Mouse (Mus musculus) ES-Bruce4 (cell line): Measurements from ENCODE around the gene Uggt2. TPM values are rescaled to one million over a fixed set of nuclear protein-coding genes. Genes with fewer than 3 reads are reported as not detected.

Source experiments
- H3K27ac ChIP-seq: 2 replicates; pipeline ENCODE4 v1.5.1; 2012; ENCODE audit warnings: low read length, inconsistent platforms; ENCODE audit not compliant: insufficient read depth
- H3K27me3 ChIP-seq: 2 replicates; pipeline ENCODE4 v1.6.1; 2012; ENCODE audit warnings: mild to moderate bottlenecking, low read length, inconsistent platforms; ENCODE audit not compliant: control insufficient read depth, poor library complexity, insufficient read depth, severe bottlenecking
- H3K36me3 ChIP-seq: 2 replicates; pipeline ENCODE4 v1.6.1; 2012; ENCODE audit warnings: inconsistent platforms, mild to moderate bottlenecking, low read length, moderate library complexity; ENCODE audit not compliant: control insufficient read depth, poor library complexity, insufficient read depth, severe bottlenecking
- H3K4me1 ChIP-seq: one replicate; pipeline ENCODE4 v1.8.1; 2011; ENCODE audit warnings: low read length; ENCODE audit not compliant: control insufficient read depth, insufficient read depth
- H3K4me3 ChIP-seq: 2 replicates; pipeline ENCODE4 v1.5.1; 2011; ENCODE audit warnings: low read depth, mild to moderate bottlenecking, low read length
- H3K9ac ChIP-seq: 2 replicates; pipeline ENCODE4 v1.6.1; 2012; ENCODE audit warnings: low read depth, mild to moderate bottlenecking, inconsistent platforms; ENCODE audit not compliant: poor library complexity, severe bottlenecking
- H3K9me3 ChIP-seq: replicated peaks from 2 replicates; pipeline ENCODE4 v1.6.1; 2012; ENCODE audit warnings: mild to moderate bottlenecking, low read length, inconsistent platforms; ENCODE audit not compliant: control insufficient read depth, poor library complexity, insufficient read depth, severe bottlenecking
- CTCF ChIP-seq: IDR thresholded peaks from one replicate; pipeline ENCODE4 v1.8.1; 2011; ENCODE audit warnings: low read depth, low read length
- EP300 ChIP-seq: IDR thresholded peaks from 2 replicates; pipeline ENCODE4 v1.6.1; 2011; ENCODE audit warnings: low read depth, low read length; ENCODE audit not compliant: insufficient read depth
- POLR2A ChIP-seq: IDR thresholded peaks from one replicate; pipeline ENCODE4 v1.8.1; 2011; ENCODE audit warnings: low read length; ENCODE audit not compliant: insufficient read depth
- polyA plus RNA-seq: library from polyadenylated mRNA; stranded (reverse); fragments of >200 nt; gene quantifications from 2 replicates; pipeline ENCODE4 v1.2.4, GENCODE M21; 2011; ENCODE audit warnings: low read depth; ENCODE audit not compliant: missing spikeins, insufficient read depth, insufficient read length

Gene Uggt2
- polyA plus RNA-seq, 1 experiment: 47.4 TPM

DNA sequence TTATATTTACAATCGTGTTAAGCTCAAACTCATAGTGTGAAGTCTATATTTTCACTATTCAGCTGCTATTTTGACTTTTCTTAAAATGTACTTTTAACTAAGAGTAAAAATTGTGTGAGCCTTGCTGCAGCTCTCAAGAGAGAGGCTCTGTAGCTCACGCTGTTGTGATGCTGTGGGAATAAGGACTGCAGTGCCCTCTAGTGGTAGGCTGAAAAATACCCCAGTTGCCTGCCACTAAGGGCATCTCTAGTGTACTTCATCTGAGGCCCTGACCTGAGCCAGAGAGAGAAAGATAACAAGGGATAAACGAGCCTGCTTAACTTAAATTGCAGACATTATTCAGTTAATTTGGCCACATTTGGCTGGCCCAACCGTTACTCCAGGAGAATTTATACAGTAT is 72.1 kb downstream of the Uggt2 start:
- H3K4me1 ChIP-seq: no peaks in the 10 kb centered on the region
- H3K9me3 ChIP-seq: no peaks in the 10 kb centered on the region
- H3K9ac ChIP-seq: no peak overlapping the region
- no peak for TF ChIP-seq POLR2A
- no peak for TF ChIP-seq EP300
- TF ChIP-seq CTCF: peak; percentile 52
- H3K4me3 ChIP-seq: no peak overlapping the region
- H3K27me3 ChIP-seq: no peaks in the 10 kb centered on the region; the same call in 1 of the 2 replicates
- peaks cover 3% of the 10 kb centered on the region; the same call in 1 of the 2 replicates for H3K36me3 ChIP-seq
- H3K27ac ChIP-seq: no peak overlapping the region

DNA sequence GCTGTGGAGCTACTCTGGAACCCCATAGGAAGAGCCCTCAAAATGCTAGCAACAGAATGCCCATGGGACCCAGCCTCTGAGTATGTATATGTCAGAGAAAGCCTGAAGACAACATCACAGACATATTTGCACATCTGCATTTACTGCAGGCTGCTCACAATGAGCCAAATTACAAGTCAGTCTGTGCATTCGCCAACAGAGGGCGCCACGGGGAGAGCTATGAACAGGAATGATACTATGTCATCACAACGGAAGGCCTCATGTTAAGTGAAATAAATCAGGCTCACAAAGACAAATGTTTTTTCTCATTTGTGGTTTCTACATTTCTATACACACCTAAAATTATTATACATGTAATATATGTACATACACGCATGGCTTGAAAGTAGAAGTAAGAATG is 73.3 kb downstream of the Uggt2 start:
- Histone ChIP-seq H3K9me3 (no peaks in the 10 kb centered on the region), H3K9ac (no peak overlapping the region), H3K4me1 (no peaks in the 10 kb centered on the region), H3K27me3 (no peaks in the 10 kb centered on the region; the same call in 1 of the 2 replicates), H3K36me3 (peaks cover 3% of the 10 kb centered on the region; the same call in 1 of the 2 replicates), H3K27ac (no peak overlapping the region), H3K4me3 (no peak overlapping the region)
- TF ChIP-seq CTCF (peak; percentile 72), EP300 (no peak)

DNA sequence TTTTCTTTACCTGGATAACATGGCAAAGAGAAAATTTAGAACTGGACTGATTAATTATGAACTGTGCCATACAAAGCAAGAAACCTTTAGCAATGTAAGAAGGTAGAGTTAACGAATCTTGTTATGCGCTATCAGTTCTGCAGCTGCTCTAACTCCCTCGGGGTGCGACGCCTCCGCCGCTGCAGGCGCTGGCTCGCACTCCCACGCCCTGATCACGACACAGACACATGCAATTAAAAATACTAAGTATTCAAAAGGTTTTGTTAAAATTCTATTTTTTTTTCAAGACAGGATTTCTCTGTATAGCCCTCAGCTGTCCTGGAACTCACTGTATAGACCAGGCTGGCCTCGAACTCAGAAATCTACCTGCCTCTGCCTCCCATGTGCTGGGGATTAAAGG is 85.7 kb downstream of the Uggt2 start:
- H3K9me3 ChIP-seq: no peaks in the 10 kb centered on the region
- H3K9ac ChIP-seq: no peak overlapping the region
- no peak overlapping the region for H3K27ac ChIP-seq
- TF ChIP-seq CTCF: no peak
- no peaks in the 10 kb centered on the region for H3K36me3 ChIP-seq
- H3K4me1 ChIP-seq: no peaks in the 10 kb centered on the region
- no peak overlapping the region for H3K4me3 ChIP-seq
- no peaks in the 10 kb centered on the region for H3K27me3 ChIP-seq

DNA sequence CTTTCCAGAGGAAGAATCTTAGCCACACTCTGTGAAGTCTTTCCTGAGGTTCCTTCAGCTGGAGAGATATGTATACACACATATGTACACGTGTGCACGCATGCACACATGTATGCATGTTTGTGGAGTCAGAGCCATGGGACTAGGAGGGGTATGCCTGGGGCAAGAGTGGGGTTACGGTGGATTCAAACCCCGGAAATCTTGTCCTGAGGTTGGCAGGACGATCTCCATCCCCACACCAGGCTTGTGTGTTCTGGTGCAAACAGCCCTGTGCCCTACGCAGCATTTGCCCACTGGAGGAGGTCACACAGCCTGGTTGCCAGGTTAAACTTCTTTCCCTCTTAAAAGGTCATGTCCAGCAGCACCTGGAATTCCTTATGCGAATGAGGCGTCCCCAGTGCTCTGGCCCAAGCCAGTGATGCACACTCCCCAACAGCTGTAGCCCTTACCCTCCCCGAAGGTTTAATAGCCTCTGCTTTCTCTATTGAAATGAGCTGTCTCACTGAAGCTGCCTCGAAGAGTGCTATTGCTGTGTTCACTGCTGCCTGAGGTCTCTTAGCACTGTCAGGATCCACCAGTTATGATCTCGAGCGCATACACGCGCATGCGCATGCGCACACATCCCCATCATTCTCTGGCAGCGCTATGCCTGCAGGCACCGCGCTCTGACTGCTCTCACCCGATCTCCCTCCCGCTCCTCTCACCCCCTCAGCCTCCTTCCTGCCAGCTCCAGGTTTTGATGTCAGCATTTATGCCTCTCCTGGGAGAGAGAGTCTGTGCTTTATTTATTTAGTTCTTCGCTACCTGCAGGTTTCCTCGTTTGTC is 86.4 kb downstream of the Uggt2 start:
- Histone ChIP-seq H3K4me3 (peak overlapping the region; percentile 36), H3K27me3 (no peaks in the 10 kb centered on the region), H3K4me1 (no peaks in the 10 kb centered on the region), H3K36me3 (no peaks in the 10 kb centered on the region), H3K27ac (no peak overlapping the region), H3K9ac (no peak overlapping the region), H3K9me3 (no peaks in the 10 kb centered on the region)
- no peak for TF ChIP-seq CTCF
- no peak for TF ChIP-seq POLR2A
- no peak for TF ChIP-seq EP300

DNA sequence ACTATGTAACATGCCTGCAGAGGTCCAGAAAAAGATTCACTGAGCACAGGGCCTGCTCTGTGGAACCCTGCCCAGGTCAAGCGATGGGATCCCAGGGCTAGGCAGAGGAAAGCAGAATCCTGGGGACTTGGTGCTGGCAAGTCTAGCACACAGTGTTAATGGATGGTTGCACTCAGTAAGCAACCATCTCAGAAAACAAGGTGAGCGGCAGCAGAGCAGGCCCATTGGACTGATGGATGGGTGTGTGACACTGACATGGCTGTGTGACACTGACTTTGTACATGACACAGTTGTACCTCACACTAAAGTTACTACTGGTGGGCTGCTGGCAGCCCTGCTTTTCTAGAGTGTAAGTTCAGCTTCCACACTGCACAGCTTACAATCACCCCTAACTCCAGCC is 89.7 kb downstream of the Uggt2 start:
- no peaks in the 10 kb centered on the region for H3K27me3 ChIP-seq
- no peak for TF ChIP-seq EP300
- TF ChIP-seq POLR2A: no peak
- no peak for TF ChIP-seq CTCF
- no peaks in the 10 kb centered on the region for H3K9me3 ChIP-seq
- no peak overlapping the region for H3K9ac ChIP-seq
- H3K4me3 ChIP-seq: no peak overlapping the region
- H3K36me3 ChIP-seq: no peaks in the 10 kb centered on the region
- H3K27ac ChIP-seq: no peak overlapping the region
- H3K4me1 ChIP-seq: no peaks in the 10 kb centered on the region

DNA sequence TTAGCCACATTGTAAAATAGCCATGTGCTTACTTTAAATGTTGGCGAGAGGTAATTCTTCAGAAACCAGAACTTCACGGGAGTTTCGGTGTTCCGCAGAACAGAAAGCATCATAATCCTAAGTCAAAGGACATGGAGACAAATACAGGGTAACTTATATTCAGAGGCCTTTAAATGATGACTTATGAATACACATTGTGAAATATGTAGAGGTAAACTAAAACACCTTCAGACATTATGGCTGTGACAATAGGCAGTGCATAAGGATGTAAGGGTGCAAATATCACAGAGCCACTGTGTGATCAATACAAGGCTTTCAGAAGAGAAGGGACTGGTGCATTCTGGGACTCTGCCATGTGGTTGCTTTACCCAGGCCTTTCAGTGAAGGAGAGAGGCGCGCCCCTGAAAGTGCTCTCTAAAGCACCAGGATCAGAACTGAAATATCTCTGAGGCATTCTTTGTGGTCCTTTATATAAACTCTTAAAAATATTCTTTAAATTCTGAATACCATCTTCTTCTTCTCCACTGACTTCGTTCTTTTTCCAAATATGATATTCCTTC is 91.1 kb downstream of the Uggt2 start:
- no peaks in the 10 kb centered on the region for H3K4me1 ChIP-seq
- H3K9ac ChIP-seq: peak overlapping the region; percentile 44
- H3K27ac ChIP-seq: no peak overlapping the region
- H3K27me3 ChIP-seq: no peaks in the 10 kb centered on the region
- no peaks in the 10 kb centered on the region for H3K9me3 ChIP-seq
- no peak for TF ChIP-seq POLR2A
- no peak for TF ChIP-seq EP300
- no peak for TF ChIP-seq CTCF
- H3K36me3 ChIP-seq: no peaks in the 10 kb centered on the region
- no peak overlapping the region for H3K4me3 ChIP-seq
